Mouse (Mus musculus) midbrain, embryonic 12.5 days (tissue): ENCODE data around the gene P3h3. TPM values are rescaled to one million over a fixed set of nuclear protein-coding genes. Genes with fewer than 3 reads are reported as not detected.
"Not testable (repeated sequence)": the region's sequence is repeated elsewhere in the genome, so short reads cannot be mapped to it uniquely, and the experiment has no call there.

Experiments used
- ATAC-seq: fragments of 200-750 bp; cut with Nextera tagmentation; 2 replicates; pipeline ENCODE4 v1.8.0; 2017; ENCODE audit warnings: low read depth, moderate TSS enrichment, moderate library complexity; ENCODE audit not compliant: low FRiP score
- H3K27ac ChIP-seq: fragments of 300-500 bp; sonication (generic); replicated peaks from 2 replicates; pipeline ENCODE4 v1.5.1; 2016; ENCODE audit warnings: mild to moderate bottlenecking
- H3K27me3 ChIP-seq: fragments of 300-500 bp; sonication (generic); 2 replicates; pipeline ENCODE4 v1.6.1; 2016; ENCODE audit warnings: mild to moderate bottlenecking
- H3K36me3 ChIP-seq: fragments of 300-500 bp; sonication (generic); 2 replicates; pipeline ENCODE4 v1.6.1; 2016
- H3K4me1 ChIP-seq: fragments of 300-500 bp; sonication (generic); 2 replicates; pipeline ENCODE4 v1.6.1; 2016
- H3K4me2 ChIP-seq: fragments of 300-500 bp; sonication (generic); replicated peaks from 2 replicates; pipeline ENCODE4 v1.6.1; 2016; ENCODE audit warnings: mild to moderate bottlenecking, moderate library complexity
- H3K4me3 ChIP-seq: fragments of 300-500 bp; sonication (generic); 2 replicates; pipeline ENCODE4 v1.5.1; 2016; ENCODE audit warnings: mild to moderate bottlenecking
- H3K9ac ChIP-seq: fragments of 300-500 bp; sonication (generic); replicated peaks from 2 replicates; pipeline ENCODE4 v1.6.1; 2016; ENCODE audit warnings: mild to moderate bottlenecking, moderate library complexity
- H3K9me3 ChIP-seq: fragments of 300-500 bp; sonication (generic); 2 replicates; pipeline ENCODE4 v1.6.1; 2016; ENCODE audit warnings: mild to moderate bottlenecking
- WGBS: fragments of 180-500 bp; shearing (Covaris S2); methylation state at CpG from one replicate; pipeline ENCODE4 v1.1.7; 2016; 5-methylcytosine and 5-hydroxymethylcytosine counted together
- polyA plus RNA-seq: library from polyadenylated mRNA; unstranded; fragments of >200 nt; fragmentation: Nextera tagmentation; extraction: Ambion mirVana; gene quantifications from 2 replicates; pipeline ENCODE4 v1.2.1, GENCODE M21; 2016

P3h3 gene
- polyA plus RNA-seq, 1 experiment from 2014 or later, result 21.4 TPM

- Histone ChIP-seq H3K9me3 (no peaks in the 10 kb centered on the region), H3K9ac (peak overlapping the region; percentile 86; the same call in 1 of the 2 replicates), H3K36me3 (peaks cover 33% of the 10 kb centered on the region), H3K4me3 (peak overlapping the region; percentile 75; the same call in 1 of the 2 replicates), H3K4me2 (peak overlapping the region; percentile 88), H3K27me3 (no peaks in the 10 kb centered on the region), H3K27ac (0 out of 2 replicates have a peak overlapping the region, but pooled peaks have one; percentile 86), H3K4me1 (peaks cover 53% of the 10 kb centered on the region)
- WGBS, result 86% methylated on average over 24 of the region's 24 CpGs
- no peak for ATAC-seq
Observed at GRCm38 (mm10) chr6:124811701-124812560, 45.6 kb downstream of the P3h3 start.

GRCm38 (mm10) chr6:124811403-124811665, 46.2 kb downstream of the P3h3 start:
- Histone ChIP-seq H3K27ac (no peak overlapping the region), H3K9ac (no peak overlapping the region), H3K36me3 (peaks cover 27% of the 10 kb centered on the region), H3K4me2 (no peak overlapping the region), H3K27me3 (no peaks in the 10 kb centered on the region), H3K4me1 (peaks cover 53% of the 10 kb centered on the region), H3K9me3 (no peaks in the 10 kb centered on the region), H3K4me3 (no peak overlapping the region)
- WGBS, result 91% methylated on average over 4 of the region's 4 CpGs
- no peak for ATAC-seq

DNA sequence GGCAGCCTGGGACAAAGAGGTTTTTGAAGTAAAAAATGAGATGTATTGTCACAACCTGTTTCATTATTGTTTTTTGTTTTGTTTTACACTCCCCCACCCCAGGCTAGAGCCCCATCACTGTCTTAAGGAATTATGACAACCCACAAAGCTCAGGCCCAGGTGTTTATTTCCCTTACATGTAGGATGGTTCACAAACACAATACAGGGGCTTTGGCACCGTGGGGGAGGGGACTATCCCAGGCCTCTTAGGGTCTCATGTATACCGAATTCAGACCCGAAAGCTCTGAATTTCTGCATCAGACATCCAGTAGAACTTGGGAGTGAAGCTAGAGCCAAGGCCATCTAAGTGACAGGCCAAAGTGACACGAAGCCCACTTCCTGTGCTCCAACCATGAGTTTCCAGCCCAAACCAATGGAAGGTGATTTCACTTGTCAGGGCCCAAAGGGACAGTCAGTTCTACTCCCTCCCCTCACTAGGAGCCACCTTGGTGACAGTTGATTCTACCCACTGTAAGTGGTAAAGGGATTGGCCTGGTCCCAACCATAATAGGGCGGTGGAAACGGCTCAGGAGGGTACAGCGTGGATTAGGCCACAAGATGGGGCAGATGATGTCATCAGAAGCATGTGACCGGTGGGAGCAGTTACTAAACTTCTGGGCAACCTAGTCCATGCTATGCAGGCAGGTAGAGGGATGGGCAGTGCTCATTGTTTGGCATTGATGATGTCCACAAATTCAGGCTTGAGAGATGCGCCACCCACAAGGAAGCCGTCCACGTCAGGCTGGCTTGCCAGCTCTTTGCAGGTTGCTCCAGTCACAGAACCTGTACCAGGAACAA, 46.8 kb downstream of the P3h3 start:
- not testable (repeated sequence) for H3K9me3 ChIP-seq, ATAC-seq, H3K9ac ChIP-seq, H3K4me2 ChIP-seq, H3K27ac ChIP-seq, H3K27me3 ChIP-seq, H3K4me3 ChIP-seq
- Histone ChIP-seq H3K4me1 (peaks cover 58% of the 10 kb centered on the region), H3K36me3 (peaks cover 22% of the 10 kb centered on the region)
- whole genome bisulfite sequencing, result 85% methylated on average over 11 of the region's 11 CpGs

DNA sequence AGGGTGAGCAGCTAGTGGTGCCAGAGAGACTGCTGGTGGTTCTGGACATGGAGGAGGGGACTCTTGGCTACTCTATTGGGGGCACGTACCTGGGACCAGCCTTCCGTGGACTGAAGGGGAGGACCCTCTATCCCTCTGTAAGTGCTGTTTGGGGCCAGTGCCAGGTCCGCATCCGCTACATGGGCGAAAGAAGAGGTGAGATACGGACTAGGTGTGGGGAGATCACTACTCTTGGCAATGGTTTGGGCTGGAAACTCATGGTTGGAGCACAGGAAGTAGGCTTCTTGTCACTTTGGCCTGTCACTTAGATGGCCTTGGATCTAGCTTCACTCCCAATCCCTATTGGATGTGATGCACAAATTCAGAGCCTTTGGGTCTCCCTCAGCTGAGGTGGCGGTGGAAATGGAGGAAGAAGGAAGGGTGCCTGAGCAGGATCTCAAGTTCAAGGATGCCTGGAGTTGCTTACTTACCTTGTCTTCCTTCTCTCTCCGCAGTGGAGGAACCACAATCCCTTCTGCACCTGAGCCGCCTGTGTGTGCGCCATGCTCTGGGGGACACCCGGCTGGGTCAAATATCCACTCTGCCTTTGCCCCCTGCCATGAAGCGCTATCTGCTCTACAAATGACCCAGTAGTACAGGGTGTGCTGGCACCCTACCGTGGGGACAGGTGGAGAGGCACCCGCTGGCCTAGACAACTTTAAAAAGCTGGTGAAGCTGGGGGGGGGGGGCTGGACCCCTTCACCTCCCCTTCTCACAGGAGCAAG, 47.6 kb downstream of the P3h3 start:
- 45% methylated on average over 14 of the region's 14 CpGs for WGBS
- no peaks in the 10 kb centered on the region for H3K9me3 ChIP-seq
- peak overlapping the region; percentile 58 for H3K9ac ChIP-seq
- H3K27ac ChIP-seq, result peak overlapping the region; percentile 78
- H3K4me1 ChIP-seq, result peaks cover 59% of the 10 kb centered on the region
- H3K27me3 ChIP-seq, result no peaks in the 10 kb centered on the region
- ATAC-seq, result no peak
- H3K4me3 ChIP-seq, result peak overlapping the region; percentile 52
- H3K4me2 ChIP-seq, result peak overlapping the region; percentile 92
- H3K36me3 ChIP-seq, result peaks cover 22% of the 10 kb centered on the region

- Histone ChIP-seq H3K27me3 (no peaks in the 10 kb centered on the region), H3K9ac (peak overlapping the region; percentile 58), H3K4me2 (peak overlapping the region; percentile 92), H3K4me3 (peak overlapping the region; percentile 52), H3K9me3 (no peaks in the 10 kb centered on the region), H3K36me3 (peaks cover 22% of the 10 kb centered on the region), H3K4me1 (peaks cover 52% of the 10 kb centered on the region), H3K27ac (peak overlapping the region; percentile 78)
- peak; percentile 20 for ATAC-seq
- WGBS, result under 1% methylated on average over 35 of the region's 35 CpGs
Observed at GRCm38 (mm10) chr6:124809052-124809774, 48.3 kb downstream of the P3h3 start.

- H3K36me3 ChIP-seq, result peaks cover 22% of the 10 kb centered on the region
- H3K4me1 ChIP-seq, result peaks cover 50% of the 10 kb centered on the region
- peak; percentile 14 for ATAC-seq
- H3K9ac ChIP-seq, result peak within 1 kb of the TSS; percentile 58
- peak within 1 kb of the TSS; percentile 92 for H3K4me2 ChIP-seq
- H3K9me3 ChIP-seq, result no peaks in the 10 kb centered on the region
- no peaks in the 10 kb centered on the region for H3K27me3 ChIP-seq
- H3K27ac ChIP-seq, result peak within 1 kb of the TSS; percentile 78
- peak within 1 kb of the TSS; percentile 52 for H3K4me3 ChIP-seq
- 4% methylated on average over 29 of the region's 29 CpGs for WGBS
Observed at GRCm38 (mm10) chr6:124808358-124809012, 49.1 kb downstream of the P3h3 start, which contains the start of gene Spsb2. Gene Spsb2, plus strand, starts transcription at chr6:124808661.

- no peak for ATAC-seq
- Histone ChIP-seq H3K9me3 (no peaks in the 10 kb centered on the region), H3K4me2 (peak overlapping the region; percentile 92), H3K27me3 (no peaks in the 10 kb centered on the region), H3K4me3 (peak overlapping the region; percentile 52), H3K36me3 (peaks cover 22% of the 10 kb centered on the region), H3K9ac (peak overlapping the region; percentile 58), H3K4me1 (peaks cover 46% of the 10 kb centered on the region), H3K27ac (0 out of 2 replicates have a peak overlapping the region, but pooled peaks have one; percentile 78)
- 81% methylated on average over 6 of the region's 6 CpGs for WGBS
Observed at GRCm38 (mm10) chr6:124807986-124808357, 49.6 kb downstream of the P3h3 start.

GRCm38 (mm10) chr6:124807366-124807765, 50.2 kb downstream of the P3h3 start:
- ATAC-seq, result no peak
- Histone ChIP-seq H3K27me3 (0 out of 2 replicates have a peak, but pooled peaks cover 3% of the 10 kb centered on the region), H3K36me3 (peaks cover 21% of the 10 kb centered on the region), H3K4me2 (no peak overlapping the region), H3K9ac (no peak overlapping the region), H3K4me1 (peaks cover 40% of the 10 kb centered on the region), H3K4me3 (no peak overlapping the region), H3K9me3 (no peaks in the 10 kb centered on the region), H3K27ac (no peak overlapping the region)
- WGBS, result 92% methylated on average over 4 of the region's 4 CpGs

DNA sequence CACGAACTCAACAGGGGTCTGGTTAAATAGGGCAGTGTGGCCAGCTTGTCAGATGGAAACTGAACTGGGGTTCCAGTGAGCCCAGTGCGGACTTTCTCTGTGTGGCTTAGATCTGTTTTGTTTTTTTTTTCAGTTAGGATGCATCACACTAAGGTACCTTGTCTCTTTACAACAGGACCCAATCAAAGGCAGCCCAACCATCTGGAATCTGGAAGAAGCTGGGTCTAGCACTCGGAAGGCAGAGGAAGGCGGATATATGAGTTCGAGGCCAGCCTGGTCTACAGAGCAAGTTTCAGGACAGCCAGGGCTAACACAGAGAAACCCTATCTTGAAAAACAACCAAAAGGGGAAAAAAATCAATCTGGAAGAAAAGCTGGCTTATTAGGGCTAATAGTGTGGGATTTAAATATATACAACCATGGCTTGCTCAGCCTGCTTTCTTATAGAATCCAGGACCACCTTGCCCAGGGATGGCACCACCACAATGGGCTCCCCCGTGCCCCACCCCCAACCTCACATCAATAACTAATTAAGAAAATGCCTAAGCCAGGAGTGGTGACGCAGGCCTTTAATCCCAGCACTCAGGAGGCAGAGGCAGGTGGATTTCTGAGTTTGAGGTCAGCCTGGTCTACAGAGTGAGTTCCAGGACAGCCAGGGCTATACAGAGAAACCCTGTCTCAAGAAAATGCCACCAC, 51.0 kb downstream of the P3h3 start:
- ATAC-seq, result no peak
- Histone ChIP-seq H3K9me3 (no peaks in the 10 kb centered on the region), H3K9ac (no peak overlapping the region), H3K4me1 (peaks cover 36% of the 10 kb centered on the region), H3K36me3 (peaks cover 13% of the 10 kb centered on the region), H3K27ac (peak overlapping the region; percentile 75), H3K27me3 (0 out of 2 replicates have a peak, but pooled peaks cover 3% of the 10 kb centered on the region), H3K4me3 (no peak overlapping the region), H3K4me2 (peak overlapping the region; percentile 71)
- 77% methylated on average over 7 of the region's 7 CpGs for WGBS
